ENCODE assay signal across 7 mouse cellular contexts in the genomic region with DNA sequence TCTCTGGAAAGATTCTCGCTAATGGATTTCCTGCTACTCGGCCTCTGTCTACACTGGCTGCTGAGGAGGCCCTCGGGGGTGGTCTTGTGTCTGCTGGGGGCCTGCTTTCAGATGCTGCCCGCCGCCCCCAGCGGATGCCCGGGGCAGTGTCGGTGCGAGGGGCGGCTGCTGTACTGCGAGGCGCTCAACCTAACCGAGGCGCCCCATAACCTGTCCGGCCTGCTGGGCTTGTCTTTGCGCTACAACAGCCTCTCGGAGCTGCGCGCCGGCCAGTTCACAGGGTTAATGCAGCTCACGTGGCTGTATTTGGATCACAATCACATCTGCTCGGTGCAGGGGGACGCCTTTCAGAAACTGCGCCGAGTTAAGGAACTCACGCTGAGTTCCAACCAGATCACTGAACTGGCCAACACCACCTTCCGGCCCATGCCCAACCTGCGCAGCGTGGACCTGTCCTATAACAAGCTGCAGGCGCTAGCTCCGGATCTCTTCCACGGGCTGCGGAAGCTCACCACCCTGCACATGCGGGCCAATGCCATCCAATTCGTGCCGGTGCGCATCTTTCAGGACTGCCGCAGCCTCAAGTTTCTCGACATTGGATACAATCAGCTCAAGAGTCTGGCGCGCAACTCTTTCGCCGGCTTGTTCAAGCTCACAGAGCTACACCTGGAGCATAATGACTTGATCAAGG. TPM values are rescaled to one million over a fixed set of nuclear protein-coding genes. Genes with fewer than 3 reads are reported as not detected.
DNase-seq lines count a peak whose midpoint lies in the region; ATAC-seq lines count a peak whose summit lies in the region.

No protein-coding gene starts in this region.

- H3K36me3 ChIP-seq in embryonic facial prominence, embryonic 10.5 days (replicated peaks) = no peaks in the 10 kb centered on the region
- no peaks in the 10 kb centered on the region for H3K36me3 ChIP-seq in intestine, embryonic 16.5 days (ENCODE audit: control insufficient read depth, insufficient read depth, low read length)
- H3K36me3 ChIP-seq in liver, embryonic 11.5 days (ENCODE audit: control insufficient read depth, insufficient read depth, low read length) = no peaks in the 10 kb centered on the region

- peak; percentile 7 for DNase-seq in urinary bladder, postnatal 14 days (ENCODE audit: low spot score)
- DNase-seq in urinary bladder, postnatal 36 days (ENCODE audit: low spot score in 2 of 2) = no peak
- DNase-seq in embryonic facial prominence, embryonic 10.5 days (ENCODE audit: low spot score) = peak; percentile 76
- DNase-seq in liver, embryonic 11.5 days (ENCODE audit: low spot score) = peak; percentile 37
- peak; percentile 53 for DNase-seq in right cerebral cortex, postnatal 14 days
- no peak for DNase-seq in thymus, postnatal 14 days

- ATAC-seq in intestine, embryonic 16.5 days = peak; percentile 66
- no peak; the same call in 1 of the 2 replicates for ATAC-seq in liver, embryonic 11.5 days (replicated peaks; ENCODE audit: low FRiP score)

- under 1% methylated on average over 43 of the region's 43 CpGs for WGBS in embryonic facial prominence, embryonic 10.5 days
- under 1% methylated on average over 43 of the region's 43 CpGs for WGBS in intestine, embryonic 16.5 days
- 2% methylated on average over 43 of the region's 43 CpGs for WGBS in liver, embryonic 11.5 days

- peak overlapping the region; percentile 74 for H3K27ac ChIP-seq in embryonic facial prominence, embryonic 10.5 days (replicated peaks)
- H3K27ac ChIP-seq in intestine, embryonic 16.5 days (ENCODE audit: low read length) = no peak overlapping the region
- no peak overlapping the region for H3K27ac ChIP-seq in liver, embryonic 11.5 days (ENCODE audit: low read depth, low read length)

- H3K4me2 ChIP-seq in intestine, embryonic 16.5 days (ENCODE audit: low read depth, low read length) = peak overlapping the region; percentile 90
- H3K4me2 ChIP-seq in liver, embryonic 11.5 days = peak overlapping the region; percentile 68

- peaks cover 82% of the 10 kb centered on the region for H3K27me3 ChIP-seq in embryonic facial prominence, embryonic 10.5 days (replicated peaks; ENCODE audit: low read depth, poor library complexity, severe bottlenecking)
- peaks cover 29% of the 10 kb centered on the region for H3K27me3 ChIP-seq in intestine, embryonic 16.5 days (replicated peaks; ENCODE audit: control insufficient read depth, insufficient read depth, low read length)
- peaks cover 55% of the 10 kb centered on the region for H3K27me3 ChIP-seq in liver, embryonic 11.5 days (replicated peaks; ENCODE audit: control insufficient read depth, insufficient read depth, low read length)

- no peaks in the 10 kb centered on the region for H3K9me3 ChIP-seq in embryonic facial prominence, embryonic 10.5 days
- no peaks in the 10 kb centered on the region for H3K9me3 ChIP-seq in intestine, embryonic 16.5 days (ENCODE audit: control insufficient read depth, low read length)
- no peaks in the 10 kb centered on the region for H3K9me3 ChIP-seq in liver, embryonic 11.5 days (ENCODE audit: control insufficient read depth, low read length)

- H3K4me3 ChIP-seq in embryonic facial prominence, embryonic 10.5 days = peak overlapping the region; percentile 63
- peak overlapping the region; percentile 53 for H3K4me3 ChIP-seq in intestine, embryonic 16.5 days (ENCODE audit: low read length)
- peak overlapping the region; percentile 41 for H3K4me3 ChIP-seq in liver, embryonic 11.5 days (ENCODE audit: low read depth, low read length)

- peak overlapping the region; percentile 10; the same call in 1 of the 2 replicates for H3K9ac ChIP-seq in intestine, embryonic 16.5 days (ENCODE audit: low read depth, low read length)
- H3K9ac ChIP-seq in liver, embryonic 11.5 days (ENCODE audit: low read depth, low read length) = no peak overlapping the region

- H3K4me1 ChIP-seq in embryonic facial prominence, embryonic 10.5 days = peaks cover 23% of the 10 kb centered on the region
- peaks cover 11% of the 10 kb centered on the region for H3K4me1 ChIP-seq in intestine, embryonic 16.5 days (ENCODE audit: control insufficient read depth, insufficient read depth, low read length)
- no peaks in the 10 kb centered on the region for H3K4me1 ChIP-seq in liver, embryonic 11.5 days (replicated peaks; ENCODE audit: control insufficient read depth, insufficient read depth, low read length)

RNA-seq across cellular contexts. Expression of a gene that starts 1.2 kb away (rescaled TPM):
- 3.6 and 4.9 TPM in 2 replicates for polyA plus RNA-seq in embryonic facial prominence, embryonic 10.5 days (2016; fragmentation: Nextera tagmentation; extraction: Ambion mirVana)
- 3.5 and 3.6 TPM in 2 replicates for polyA plus RNA-seq in intestine, embryonic 16.5 days (2015; fragmentation: Nextera tagmentation; extraction: Ambion mirVana)
- 0.56 and 0.86 TPM in 2 replicates for polyA plus RNA-seq in liver, embryonic 11.5 days (2014; fragmentation: Nextera tagmentation; extraction: Ambion mirVana)

Comparison
In these comparisons a context has a peak if more than half of its experiments do, and no peak if none do; other contexts are left out.
1. DNase-seq: peak in urinary bladder, postnatal 14 days (single experiment), embryonic facial prominence, embryonic 10.5 days (single experiment), liver, embryonic 11.5 days (single experiment) and right cerebral cortex, postnatal 14 days (single experiment); none in urinary bladder, postnatal 36 days (0 of 2) and thymus, postnatal 14 days (single experiment).
2. Peak in every context shown above with its lines, with median percentiles within 50 percentile points of each other: H3K4me3 ChIP-seq.